Mouse (Mus musculus) cerebellum, postnatal 14 days (tissue): ENCODE data around the gene Gm21981.

Experiments used
- DNase-seq, 2 experiments: peaks; one replicate each; pipeline ENCODE4 v3.0.0; 2021; ENCODE audit warnings: mixed read lengths in 2 of 2

Gm21981 gene

DNA sequence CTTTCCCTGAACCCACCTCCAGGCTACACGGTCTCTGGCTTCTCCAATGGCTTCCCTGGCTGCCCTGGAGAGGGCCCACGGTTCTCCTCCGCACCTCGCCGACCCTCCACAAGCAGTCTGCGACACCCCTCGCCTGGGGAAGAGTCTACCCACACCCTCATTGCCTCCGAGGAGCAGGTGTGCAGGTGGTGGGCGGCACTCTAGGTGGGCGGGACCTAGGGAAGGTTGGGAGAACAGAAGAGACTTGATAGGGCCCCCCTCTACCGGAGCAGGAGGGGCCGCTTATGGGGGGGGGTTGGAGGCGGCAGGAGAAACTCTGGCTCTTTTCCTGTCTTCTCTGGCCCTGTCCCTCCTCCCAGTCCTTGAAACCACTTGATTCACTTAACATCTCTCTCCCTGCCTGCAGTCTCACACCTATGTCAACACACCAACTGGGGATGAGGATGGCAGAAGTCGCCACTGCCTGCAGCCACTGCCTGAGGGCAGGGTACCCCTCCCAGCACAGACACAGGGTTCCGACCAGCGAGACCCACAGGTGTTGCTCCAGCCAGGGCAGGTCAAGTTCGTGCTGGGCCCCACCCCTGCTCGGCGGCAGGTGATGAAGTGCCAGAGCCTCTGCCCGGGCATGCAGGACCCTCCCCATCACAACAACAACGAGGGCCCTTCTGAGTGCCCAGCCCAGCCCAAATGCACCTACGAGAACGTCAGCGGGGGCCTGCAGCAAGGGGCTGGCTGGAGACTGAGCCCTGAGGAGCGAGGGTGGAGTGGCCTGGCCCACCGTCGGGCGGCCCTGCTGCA, 8.5 kb upstream of the Gm21981 start:
- no peak for DNase-seq

DNA sequence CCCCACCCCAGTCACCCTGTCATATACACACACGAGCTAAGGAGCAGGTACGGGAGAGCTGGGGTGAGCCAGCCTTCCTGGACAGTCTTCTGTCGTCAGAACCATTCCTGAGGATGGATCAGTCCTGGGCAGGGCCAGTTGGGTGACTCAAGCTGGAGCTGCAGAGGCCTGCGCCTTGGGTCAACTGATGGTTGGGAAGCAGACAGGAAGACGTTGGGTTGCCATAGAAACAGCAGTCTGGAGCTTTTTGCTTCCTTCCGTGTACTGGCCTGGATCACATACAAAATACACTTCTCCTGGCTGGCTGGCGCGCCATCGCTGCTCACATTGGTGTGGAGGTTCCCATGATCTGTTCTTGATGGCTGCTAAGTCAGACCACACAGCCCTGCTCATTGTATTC, 7.5 kb upstream of the Gm21981 start:
- no peak for DNase-seq

DNA sequence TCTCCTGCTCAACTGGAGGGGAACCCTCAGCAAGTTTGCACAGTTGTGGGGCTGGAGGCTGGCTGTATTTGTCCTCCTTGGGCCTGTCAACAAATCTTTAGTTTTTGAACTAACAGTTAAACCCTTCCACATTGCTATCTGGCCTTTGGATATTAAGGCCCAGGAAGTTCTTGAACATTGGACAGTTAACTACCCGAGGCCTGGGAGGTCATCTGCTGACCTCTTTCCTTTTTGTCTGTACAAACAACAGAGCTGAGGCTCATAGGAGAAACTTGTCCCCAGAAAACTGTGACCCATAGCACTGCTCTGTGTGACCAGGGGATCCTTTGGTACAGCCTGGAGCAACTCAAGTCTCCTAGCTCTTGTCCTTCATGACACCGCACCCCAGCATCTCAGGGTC, 4.8 kb upstream of the Gm21981 start:
- no peak for DNase-seq

DNA sequence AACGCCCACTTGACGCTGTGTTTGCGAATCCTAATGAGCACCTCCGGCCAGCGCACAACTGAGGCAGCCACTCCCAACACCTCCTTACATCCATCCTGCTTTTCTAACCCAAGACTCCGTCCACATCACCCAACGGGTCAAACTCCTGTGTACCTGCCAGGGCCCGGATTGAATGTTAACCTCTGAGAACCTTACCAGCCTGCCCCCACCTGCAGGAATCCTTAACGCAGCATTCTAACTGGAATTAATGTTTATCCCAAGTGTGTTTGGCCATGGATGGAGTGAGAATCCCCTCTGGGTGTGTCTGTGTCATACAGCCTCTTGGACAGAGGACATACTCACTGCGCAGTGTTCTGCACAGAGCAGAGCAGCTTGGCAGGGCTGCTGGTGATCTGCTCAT, 3.9 kb upstream of the Gm21981 start:
- DNase-seq, result no peak

DNA sequence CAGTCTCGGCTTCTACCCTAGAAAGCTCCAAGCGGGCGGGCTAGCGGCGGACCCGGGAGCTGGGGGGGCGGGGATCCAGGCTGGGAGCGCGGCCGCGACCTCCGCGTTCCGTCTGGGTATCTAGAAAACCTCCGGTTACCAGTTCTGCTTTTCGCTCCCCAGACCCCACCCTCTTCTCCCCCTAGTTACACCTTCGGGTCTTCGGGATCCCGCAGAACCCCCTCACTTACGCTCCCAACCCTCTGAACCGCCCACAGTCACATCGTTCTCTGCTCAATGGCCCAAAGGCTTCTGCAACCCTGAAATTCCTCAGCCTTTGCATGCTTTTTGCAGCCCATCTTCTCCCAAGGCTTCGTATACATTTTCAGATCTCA, 1.1 kb upstream of the Gm21981 start:
- no peak for DNase-seq

DNA sequence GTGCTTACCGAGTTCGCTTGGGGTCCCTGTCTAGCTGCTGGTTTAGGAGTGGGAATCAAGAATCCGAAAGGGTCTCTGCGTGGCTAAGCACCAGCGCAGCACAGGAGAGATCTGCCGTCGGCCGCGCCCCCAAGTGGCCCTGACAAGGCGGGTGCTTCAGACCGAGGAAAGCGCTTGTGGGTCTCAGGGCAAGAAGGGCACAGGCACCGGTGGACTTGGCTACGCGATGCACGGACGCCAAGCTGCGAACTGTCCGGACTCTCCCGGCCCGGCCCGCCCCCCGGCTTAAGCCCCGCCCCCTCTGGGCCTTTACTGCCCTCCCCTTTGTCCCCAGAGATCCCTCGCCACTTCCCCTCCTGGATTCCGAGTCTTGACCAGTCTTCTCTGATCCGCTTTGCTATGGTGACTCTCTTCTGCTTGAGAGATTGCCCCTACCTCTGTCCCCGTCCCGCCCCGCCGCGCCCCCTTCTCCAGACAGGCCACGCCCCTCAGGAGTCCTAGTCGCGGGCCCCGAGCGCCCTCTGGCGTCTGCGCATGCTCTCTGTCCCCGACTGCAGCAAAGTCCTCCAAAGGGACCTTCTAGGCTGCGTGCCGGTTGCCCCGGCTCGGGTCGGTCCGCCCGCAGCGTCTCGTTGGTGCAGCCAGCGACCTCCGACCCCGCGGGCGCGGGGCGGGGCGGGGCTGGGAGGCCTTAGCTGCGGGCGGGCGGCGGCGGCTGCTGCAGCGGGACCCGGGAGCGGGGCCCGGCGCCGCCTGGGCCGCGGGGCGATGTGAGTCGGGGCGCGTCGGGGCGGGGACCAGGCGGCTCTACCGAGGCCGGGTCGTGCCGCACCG, 465 bp upstream of the Gm21981 start, which contains the start of gene Prickle4:
Prickle4 (minus strand) TSS at position 234 of the 834 bp plus-strand sequence.
- DNase-seq, result peak; percentile 99

DNA sequence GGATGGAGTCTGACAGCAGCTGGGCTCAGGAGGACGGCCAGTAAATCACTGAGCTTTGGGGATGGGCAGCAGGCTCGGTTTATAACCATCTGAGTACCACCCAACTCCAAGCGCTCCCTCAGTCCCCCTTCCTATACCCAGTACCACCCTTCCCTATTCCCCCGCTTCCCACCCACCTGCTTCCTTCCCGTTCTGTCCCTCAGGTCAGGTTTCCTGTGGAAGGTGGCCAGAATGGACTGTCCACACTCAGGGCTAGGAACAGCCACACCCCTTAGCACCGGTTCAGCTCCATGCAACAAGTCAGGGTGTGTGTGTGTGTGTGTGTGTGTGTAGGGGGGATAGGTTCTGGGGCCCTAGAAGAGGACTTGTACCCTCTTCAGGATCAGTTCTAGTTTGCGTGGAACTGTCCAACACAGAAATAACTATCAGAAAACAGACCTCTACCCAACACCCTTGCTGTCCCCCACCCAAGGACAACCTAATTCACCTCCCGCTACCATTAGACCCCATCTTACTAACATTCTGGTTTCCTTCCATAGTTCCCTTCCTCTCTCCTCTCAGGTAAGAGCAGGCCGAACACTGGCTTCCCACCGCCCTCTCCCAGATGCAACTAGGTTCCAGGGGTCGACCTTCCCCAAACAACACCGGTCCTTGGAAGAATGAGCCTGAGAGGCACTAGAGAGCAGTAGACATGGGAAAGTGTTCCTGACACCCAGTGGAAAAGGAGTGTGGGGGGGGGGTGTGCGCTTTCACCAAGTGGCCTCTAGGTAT, 399 bp downstream of the Gm21981 start:
- DNase-seq, result peak in 1 of 2 experiments; percentile 30

DNA sequence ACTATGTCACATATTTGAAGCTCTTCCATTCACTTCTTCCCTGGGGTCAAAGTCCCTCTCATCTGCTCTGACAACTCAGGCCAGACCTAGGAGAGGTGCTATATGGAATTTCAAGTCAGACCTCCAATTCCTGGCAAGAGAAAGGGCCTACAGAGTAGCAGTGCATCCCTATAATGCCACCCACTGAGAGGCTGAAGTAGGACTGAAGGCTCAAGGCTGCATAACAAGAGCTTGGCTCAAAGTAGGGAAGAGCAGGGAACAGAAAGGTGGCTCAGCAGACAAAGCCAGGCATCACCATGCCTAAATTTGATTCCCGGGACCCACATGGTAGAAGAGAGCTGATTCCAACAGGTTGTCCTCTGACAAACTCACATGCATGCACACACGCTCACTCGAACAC, 2.6 kb downstream of the Gm21981 start:
- no peak for DNase-seq

DNA sequence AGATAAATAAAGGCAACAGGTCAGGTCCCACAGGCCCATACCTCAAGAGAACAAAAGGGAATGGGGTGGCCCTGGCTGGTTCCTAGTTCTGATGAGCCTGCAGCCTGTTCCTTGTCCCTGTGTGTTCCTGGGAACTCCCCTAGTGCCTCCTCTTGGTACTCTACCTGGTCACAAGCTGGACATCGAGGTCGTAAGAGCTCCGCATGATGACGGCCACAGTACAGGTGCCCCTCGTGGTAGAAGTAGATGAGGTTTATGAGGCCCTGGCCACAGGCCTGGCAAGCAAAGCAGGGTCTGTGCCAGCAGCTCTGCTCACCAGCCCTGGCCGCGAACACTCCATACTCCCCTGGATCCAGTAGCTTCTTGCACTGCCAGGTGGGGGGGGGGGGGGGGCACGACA, 4.4 kb downstream of the Gm21981 start:
- DNase-seq, result peak in 1 of 2 experiments; percentile 27

DNA sequence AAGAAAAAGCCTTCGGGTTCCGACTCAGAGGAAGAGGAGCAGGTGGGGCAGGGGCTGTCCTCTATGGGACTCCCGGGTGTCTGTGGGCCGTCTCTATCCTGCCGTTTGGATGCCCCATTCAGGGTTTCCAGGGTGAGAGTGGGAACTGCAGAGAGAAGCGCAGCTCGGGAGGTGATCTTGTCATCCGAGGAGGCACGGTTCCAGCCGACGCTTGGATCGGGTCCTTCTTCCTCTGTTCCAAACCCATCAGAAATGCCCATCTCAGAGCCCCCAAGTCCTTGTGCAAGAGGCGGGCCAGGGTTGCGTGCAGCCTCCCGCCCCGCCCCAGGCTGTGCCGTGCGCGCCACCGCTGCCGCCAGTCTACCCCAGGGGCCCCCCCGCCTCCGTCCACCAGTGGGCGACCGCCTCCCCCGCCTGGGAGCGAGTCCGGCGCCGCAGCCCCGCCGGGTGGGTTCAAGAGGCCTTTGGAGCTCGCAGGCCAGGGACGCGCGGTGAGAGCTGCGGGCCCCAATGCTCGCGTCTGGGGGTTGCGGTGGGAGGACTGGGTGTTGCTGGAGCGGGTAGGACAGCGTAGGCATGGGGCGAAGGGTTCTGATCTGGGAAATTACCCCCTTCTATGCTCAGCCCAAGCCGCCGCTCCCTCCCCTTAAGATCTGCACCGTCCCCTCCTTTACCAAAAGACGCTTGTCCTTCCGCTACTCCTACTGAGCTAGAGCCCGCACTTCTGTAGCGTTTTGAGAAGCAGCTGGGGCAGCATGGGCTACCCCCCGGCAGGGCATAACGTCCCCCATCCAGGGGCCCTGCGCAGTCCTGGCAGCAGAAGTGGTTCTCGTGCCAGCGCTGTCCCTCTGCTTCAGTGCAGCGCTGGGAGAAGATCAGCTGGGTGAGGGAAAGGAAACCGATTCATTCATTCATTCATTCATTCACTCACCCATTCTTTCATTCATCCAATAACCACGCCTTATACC, 5.4 kb downstream of the Gm21981 start, which contains the start of gene Frs3:
Frs3 (plus strand) TSS at position 423 of the 968 bp plus-strand sequence.
- DNase-seq, result peak; percentile 81 to 83

DNA sequence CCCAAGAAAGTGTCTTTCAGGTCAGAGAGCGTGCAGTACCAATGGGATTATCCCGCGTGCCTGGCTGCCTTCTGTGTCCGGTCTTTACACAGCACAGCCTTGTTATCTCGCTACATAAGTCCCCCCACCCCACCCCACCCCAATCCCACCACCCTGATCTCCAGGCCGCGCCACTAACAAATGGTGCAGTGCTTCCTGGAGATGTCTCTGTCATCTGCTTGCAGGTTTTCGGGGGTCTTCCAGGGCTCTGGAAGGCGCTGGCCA, 6.0 kb downstream of the Gm21981 start, which contains the start of gene Tomm6:
Tomm6 (minus strand) TSS at position 43 of the 264 bp plus-strand sequence.
- DNase-seq, result no peak

DNA sequence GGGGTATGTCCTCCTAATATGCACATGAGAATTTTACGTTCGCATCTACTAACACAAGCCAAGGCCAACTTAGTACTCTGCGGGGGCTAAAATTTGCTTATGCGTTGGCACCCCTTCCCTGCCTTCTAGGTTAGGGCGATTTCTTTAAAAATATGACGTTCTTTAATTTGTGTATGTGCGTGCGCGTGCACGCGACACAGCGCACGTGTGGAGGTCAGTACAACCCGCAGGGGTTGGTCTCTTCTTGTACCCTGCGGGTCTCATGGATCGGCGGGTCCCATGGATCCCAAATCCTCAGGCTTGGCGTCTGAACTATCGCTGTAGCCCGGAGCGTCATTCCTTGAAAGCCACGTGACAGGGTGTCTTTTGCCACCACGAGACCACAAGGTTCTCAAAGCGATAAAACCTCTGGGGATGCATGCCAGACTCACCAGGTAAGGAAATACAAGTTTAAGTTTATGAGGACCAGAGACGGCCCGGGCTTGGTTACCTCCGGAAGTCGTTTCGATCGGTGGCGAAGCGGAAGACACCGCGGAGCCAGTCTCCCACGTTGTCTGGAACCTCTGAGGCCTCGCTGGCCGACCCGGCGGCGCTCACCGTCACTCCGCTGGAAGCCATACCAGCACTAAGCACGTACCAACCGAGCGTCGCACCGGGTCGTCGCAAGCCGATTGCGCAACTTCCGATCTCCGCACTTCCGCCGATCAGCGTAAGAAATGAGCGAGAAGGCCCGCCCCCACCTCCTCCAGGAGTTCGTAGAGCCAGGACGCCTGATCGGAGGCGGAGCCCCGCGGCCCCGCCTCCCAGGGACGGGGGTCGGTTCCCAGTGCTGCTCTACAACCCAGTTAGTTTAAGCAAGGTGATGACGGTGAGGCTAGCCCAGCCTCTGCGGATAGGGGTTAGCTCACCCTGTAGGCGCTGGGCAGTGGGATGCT, 6.6 kb downstream of the Gm21981 start:
- DNase-seq, result peak; percentile 95 to 96

DNA sequence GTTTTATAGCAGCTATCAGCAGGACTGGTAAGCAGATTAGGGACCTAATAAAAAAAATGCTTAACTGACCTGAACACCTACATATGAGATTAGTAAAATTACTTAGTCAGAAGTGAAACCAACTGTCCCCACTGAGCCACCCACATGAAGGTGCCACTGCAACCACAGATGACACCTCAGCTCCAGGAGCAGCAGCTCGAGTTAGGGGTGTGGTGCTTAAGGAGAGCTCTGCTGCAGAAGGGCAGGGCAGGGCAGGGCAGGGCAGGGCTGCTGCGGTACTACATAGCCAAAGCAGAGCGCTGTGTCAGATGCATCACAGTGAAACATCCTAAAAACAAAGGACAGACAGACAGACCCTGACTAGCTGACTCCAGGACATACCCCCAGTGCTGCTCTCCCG, 11.4 kb downstream of the Gm21981 start:
- no peak for DNase-seq

DNA sequence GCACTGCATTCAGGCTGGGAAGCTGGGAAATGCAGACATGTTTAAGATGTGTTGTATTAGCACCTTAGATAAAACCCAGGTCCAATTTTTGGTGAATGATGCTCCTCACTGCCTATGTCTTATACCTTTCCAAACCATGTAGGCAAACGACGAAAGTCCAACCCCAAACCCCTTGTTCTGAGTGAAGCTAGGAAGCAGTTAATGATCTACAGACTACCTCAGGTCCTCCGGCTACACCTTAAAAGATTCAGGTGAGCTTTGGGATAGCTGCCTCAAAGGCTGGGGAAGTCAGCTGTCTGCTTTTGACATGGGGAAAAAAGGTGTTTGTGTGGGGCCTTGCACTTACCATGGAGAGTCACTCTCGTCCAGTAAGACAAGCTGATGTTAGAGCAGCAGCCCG, 15.6 kb downstream of the Gm21981 start:
- no peak for DNase-seq

DNA sequence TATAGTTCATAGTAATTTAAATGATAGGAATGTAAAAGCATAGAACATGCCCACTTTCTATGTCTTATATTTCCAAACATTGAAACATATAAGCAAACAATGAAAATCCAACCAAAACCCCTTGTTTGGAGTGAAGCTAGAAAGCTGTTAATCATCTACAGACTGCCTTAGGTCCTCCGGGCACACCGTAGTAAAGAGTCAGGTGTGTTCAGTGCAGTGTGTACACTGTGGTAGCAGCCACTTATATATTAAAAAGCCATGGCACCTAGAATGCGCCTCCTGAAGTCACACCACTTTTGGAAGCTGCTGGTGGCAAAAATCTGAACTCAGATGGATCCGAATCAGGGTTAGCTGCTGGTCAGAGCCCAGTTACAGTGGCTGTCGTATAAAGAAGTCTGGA, 16.0 kb downstream of the Gm21981 start:
- no peak for DNase-seq

DNA sequence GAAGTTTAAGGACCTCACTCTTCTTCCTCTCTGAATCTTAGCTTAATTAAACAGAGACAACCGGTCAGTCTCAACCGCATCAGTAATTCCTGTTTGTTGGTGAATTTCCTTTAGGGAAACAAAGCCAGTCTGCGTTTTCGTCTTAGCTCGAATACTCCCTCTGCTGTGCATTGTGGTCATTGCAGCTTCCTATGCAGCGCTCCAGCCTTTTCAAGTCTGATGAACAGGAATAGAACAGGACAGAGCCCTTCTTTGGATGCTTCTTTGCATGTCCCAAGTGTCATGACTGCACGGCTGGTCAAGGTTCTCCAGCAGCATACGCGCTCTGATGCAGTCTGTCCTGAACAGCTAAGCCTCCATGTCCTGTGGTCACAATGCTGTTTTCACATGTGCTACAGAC, 17.7 kb downstream of the Gm21981 start:
- DNase-seq, result peak; percentile 86 to 88

DNA sequence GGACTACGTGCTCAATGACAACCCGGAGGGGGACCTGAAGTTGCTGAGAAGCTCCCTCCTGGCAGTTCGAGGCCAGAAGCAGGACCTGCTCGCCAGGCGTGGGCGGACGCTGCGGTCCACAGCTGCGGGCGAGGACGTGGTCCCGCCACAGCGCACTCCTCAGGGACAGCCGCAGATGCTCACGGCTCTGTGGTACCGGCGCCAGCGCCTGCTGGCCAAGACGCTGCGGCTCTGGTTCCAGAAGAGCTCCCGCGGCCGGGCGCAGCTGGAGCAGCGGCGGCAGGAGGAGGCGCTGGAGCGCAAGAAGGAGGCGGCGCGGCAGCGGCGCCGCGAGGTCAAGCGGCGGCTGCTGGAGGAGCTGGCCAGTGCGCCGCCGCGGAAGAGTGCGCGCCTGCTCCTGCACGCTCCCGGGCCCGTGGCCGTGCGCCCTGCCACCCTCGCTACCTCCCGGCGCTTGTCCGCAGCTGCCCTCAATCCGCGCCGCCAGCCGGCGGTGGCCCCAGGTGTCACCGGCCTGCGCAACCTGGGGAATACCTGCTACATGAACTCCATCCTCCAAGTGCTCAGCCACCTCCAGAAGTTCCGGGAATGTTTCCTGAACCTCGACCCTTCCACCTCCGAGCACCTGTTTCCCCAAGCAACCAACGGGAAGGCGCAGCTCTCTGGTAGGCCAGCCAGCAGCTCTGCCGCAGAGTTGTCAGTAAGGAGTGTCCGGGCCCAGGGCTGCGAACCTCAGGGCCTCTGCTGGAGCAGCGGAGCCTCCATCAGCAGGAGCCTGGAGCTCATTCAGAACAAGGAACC, 21.7 kb downstream of the Gm21981 start:
- peak; percentile 27 to 33 for DNase-seq

DNA sequence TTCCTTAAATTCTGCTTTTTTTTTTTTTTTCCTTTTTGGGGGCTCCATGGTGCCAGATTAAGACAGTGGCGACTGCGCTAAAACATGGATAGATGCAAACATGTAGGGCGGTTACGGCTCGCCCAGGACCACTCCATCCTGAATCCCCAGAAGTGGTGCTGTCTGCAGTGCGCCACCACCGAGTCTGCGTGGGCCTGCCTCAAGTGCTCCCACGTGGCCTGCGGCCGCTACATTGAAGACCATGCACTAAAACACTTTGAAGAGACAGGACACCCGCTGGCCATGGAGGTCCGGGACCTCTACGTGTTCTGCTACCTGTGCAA, 22.3 kb downstream of the Gm21981 start:
- DNase-seq, result no peak

DNA sequence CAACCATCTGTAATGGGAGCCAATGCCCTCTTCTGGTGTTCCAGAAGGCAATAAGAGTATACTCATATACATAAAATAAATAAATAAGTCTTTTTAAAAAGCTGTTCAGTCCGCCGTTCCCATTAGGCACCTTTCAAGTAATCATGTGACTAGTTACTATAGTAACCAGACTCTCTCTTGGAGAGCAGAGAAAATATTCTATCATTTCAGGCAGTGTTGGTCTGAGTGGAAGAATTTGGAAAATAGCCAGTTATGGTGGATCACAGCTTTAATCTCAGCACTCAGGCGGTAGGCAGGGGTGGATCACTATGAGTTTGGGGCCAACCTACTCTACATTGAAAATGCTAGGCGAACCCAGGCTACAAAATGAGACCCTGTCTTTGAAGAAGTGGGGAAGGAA, 25.1 kb downstream of the Gm21981 start:
- no peak for DNase-seq

DNA sequence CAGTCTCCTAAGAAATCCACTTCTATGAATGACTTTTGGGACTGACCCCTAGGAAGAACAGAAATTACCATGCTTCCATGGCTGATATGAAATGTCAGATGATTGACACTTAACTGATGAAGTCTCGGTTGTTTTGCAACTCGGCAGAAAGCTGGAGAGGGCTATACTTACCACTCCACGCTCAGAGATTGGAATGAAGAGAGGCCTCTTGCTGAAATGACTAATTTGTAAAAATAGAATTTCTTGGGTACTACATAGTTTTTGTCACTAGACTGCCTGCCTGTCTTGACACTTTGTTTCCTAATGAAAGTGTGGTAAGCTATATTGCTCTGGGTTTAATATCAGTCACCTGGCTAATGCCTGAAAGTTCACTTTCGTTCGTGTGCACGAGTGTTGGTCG, 29.8 kb downstream of the Gm21981 start:
- DNase-seq, result no peak
